Mouse (Mus musculus): Measurements from ENCODE around the gene Ntf5.

GRCm38 (mm10) chr7:45396787-45397186, 16.7 kb upstream of the Ntf5 start:
- no peak for TF ChIP-seq POLR2A (IDR thresholded peaks at IDR 0.05; ENCODE audit: control insufficient read depth, extremely low read depth, insufficient read depth, low read length, poor library complexity)
- no peak for TF ChIP-seq CTCF (IDR thresholded peaks at IDR 0.05; ENCODE audit: borderline replicate concordance, control insufficient read depth, extremely low read depth, insufficient read depth, low read length, poor library complexity)

All from thymus, adult 2 months (tissue).